Mouse (Mus musculus) megakaryocyte, embryonic 14.5 days (primary cell): ENCODE measurements around the gene Xpnpep2.

Source experiments
- FLI1 ChIP-seq: IDR thresholded peaks from 2 replicates; pipeline ENCODE4 v1.6.1; 2012; ENCODE audit warnings: low read length, inconsistent platforms, mixed read lengths
- GATA1 ChIP-seq: IDR thresholded peaks from 3 replicates; pipeline ENCODE4 v1.6.1; 2012; ENCODE audit warnings: mixed read lengths, low read length, inconsistent platforms, borderline replicate concordance

GRCm38 (mm10) chrX:48106226-48106625 is 2.3 kb upstream of the Xpnpep2 start:
- TF ChIP-seq GATA1 (no peak), FLI1 (no peak)
